Comparison of ENCODE assay signal across 9 mouse cellular contexts in genomic region chr2:59772261-59772683, GRCm38 (mm10).
DNase-seq lines count a peak whose midpoint lies in the region; ATAC-seq and TF ChIP-seq lines count a peak whose summit lies in the region.
"Had no signal": no experiment of that assay in that cellular context is flagged by ENCODE, and none has a peak within 500 bp of the region (broad histone marks: within the 10 kb centered on the region; RNA-seq: fewer than 3 reads in every experiment).

No protein-coding gene starts in this region.

- ATAC-seq in lung, embryonic 16.5 days (ENCODE audit: low read depth), result peak; percentile 63
- ATAC-seq in embryonic facial prominence, embryonic 15.5 days (ENCODE audit: insufficient number of reproducible peaks, low FRiP score, low TSS enrichment, low read depth), result peak; percentile 53; the same call in 1 of the 2 replicates
- peak; percentile 56 for ATAC-seq in kidney, postnatal 0 days (replicated peaks; ENCODE audit: low FRiP score, low read depth)
- peak; percentile 89 for ATAC-seq in neural tube, embryonic 15.5 days (ENCODE audit: low FRiP score)
- ATAC-seq: Patski had no signal

- H3K9me3 ChIP-seq in lung, embryonic 16.5 days (ENCODE audit: control insufficient read depth, low read length), result no peaks in the 10 kb centered on the region
- no peaks in the 10 kb centered on the region for H3K9me3 ChIP-seq in embryonic facial prominence, embryonic 15.5 days (replicated peaks)
- H3K9me3 ChIP-seq in kidney, postnatal 0 days (replicated peaks; ENCODE audit: low read length), result no peaks in the 10 kb centered on the region
- no peaks in the 10 kb centered on the region for H3K9me3 ChIP-seq in neural tube, embryonic 15.5 days (replicated peaks)

- H3K9ac ChIP-seq in lung, embryonic 16.5 days (ENCODE audit: low read length), result no peak overlapping the region
- no peak overlapping the region for H3K9ac ChIP-seq in embryonic facial prominence, embryonic 15.5 days
- 0 out of 2 replicates have a peak overlapping the region, but pooled peaks have one; percentile 23 for H3K9ac ChIP-seq in kidney, postnatal 0 days (ENCODE audit: low read depth, low read length)
- peak overlapping the region; percentile 18; the same call in 1 of the 2 replicates for H3K9ac ChIP-seq in neural tube, embryonic 15.5 days (replicated peaks)

- H3K36me3 ChIP-seq in lung, embryonic 16.5 days (ENCODE audit: control insufficient read depth, insufficient read depth, low read length), result no peaks in the 10 kb centered on the region
- peaks cover 7% of the 10 kb centered on the region; the same call in 1 of the 2 replicates for H3K36me3 ChIP-seq in embryonic facial prominence, embryonic 15.5 days
- peaks cover 6% of the 10 kb centered on the region; the same call in 1 of the 2 replicates for H3K36me3 ChIP-seq in kidney, postnatal 0 days (ENCODE audit: insufficient read depth, low read length)
- no peaks in the 10 kb centered on the region for H3K36me3 ChIP-seq in neural tube, embryonic 15.5 days

- H3K4me1 ChIP-seq in lung, embryonic 16.5 days (replicated peaks; ENCODE audit: control insufficient read depth, insufficient read depth, low read length), result peaks cover 34% of the 10 kb centered on the region
- peaks cover 70% of the 10 kb centered on the region for H3K4me1 ChIP-seq in embryonic facial prominence, embryonic 15.5 days
- peaks cover 50% of the 10 kb centered on the region for H3K4me1 ChIP-seq in kidney, postnatal 0 days (replicated peaks; ENCODE audit: insufficient read depth, low read length)
- peaks cover 34% of the 10 kb centered on the region for H3K4me1 ChIP-seq in neural tube, embryonic 15.5 days

- H3K4me3 ChIP-seq in lung, embryonic 16.5 days (ENCODE audit: low read length), result no peak overlapping the region
- H3K4me3 ChIP-seq in embryonic facial prominence, embryonic 15.5 days (replicated peaks), result no peak overlapping the region
- no peak overlapping the region for H3K4me3 ChIP-seq in kidney, postnatal 0 days (replicated peaks; ENCODE audit: low read depth, low read length)
- no peak overlapping the region for H3K4me3 ChIP-seq in neural tube, embryonic 15.5 days (replicated peaks)
- no peak overlapping the region for H3K4me3 ChIP-seq in left cerebral cortex, adult 2 months

- TF ChIP-seq CTCF in kidney, postnatal 0 days (IDR thresholded peaks at IDR 0.05; ENCODE audit: low read depth), result no peak
- TF ChIP-seq CTCF in left cerebral cortex, adult 2 months (IDR thresholded peaks at IDR 0.05), result no peak

- no peaks in the 10 kb centered on the region for H3K27me3 ChIP-seq in lung, embryonic 16.5 days (ENCODE audit: control insufficient read depth, insufficient read depth, low read depth, low read length)
- H3K27me3 ChIP-seq in embryonic facial prominence, embryonic 15.5 days, result no peaks in the 10 kb centered on the region
- no peaks in the 10 kb centered on the region for H3K27me3 ChIP-seq in kidney, postnatal 0 days (ENCODE audit: insufficient read depth, low read length)
- H3K27me3 ChIP-seq in neural tube, embryonic 15.5 days (replicated peaks), result no peaks in the 10 kb centered on the region
- H3K27me3 ChIP-seq: Patski had no signal

- no peak overlapping the region for H3K4me2 ChIP-seq in lung, embryonic 16.5 days (ENCODE audit: low read depth, low read length)
- peak overlapping the region; percentile 10; the same call in 1 of the 2 replicates for H3K4me2 ChIP-seq in embryonic facial prominence, embryonic 15.5 days (replicated peaks)
- peak overlapping the region; percentile 15; the same call in 1 of the 2 replicates for H3K4me2 ChIP-seq in kidney, postnatal 0 days (ENCODE audit: low read length)
- peak overlapping the region; percentile 42 for H3K4me2 ChIP-seq in neural tube, embryonic 15.5 days

- WGBS in lung, embryonic 16.5 days, result 43% methylated on average over 12 of the region's 12 CpGs
- 32% methylated on average over 12 of the region's 12 CpGs for WGBS in embryonic facial prominence, embryonic 15.5 days
- WGBS in kidney, postnatal 0 days, result 23% methylated on average over 12 of the region's 12 CpGs
- WGBS in neural tube, embryonic 15.5 days, result 33% methylated on average over 12 of the region's 12 CpGs

- H3K27ac ChIP-seq in lung, embryonic 16.5 days (ENCODE audit: low read length), result no peak overlapping the region
- H3K27ac ChIP-seq in embryonic facial prominence, embryonic 15.5 days (replicated peaks), result peak overlapping the region; percentile 75; the same call in 1 of the 2 replicates
- H3K27ac ChIP-seq in kidney, postnatal 0 days, result peak overlapping the region; percentile 85
- peak overlapping the region; percentile 74 for H3K27ac ChIP-seq in neural tube, embryonic 15.5 days (replicated peaks)
- H3K27ac ChIP-seq in left cerebral cortex, adult 2 months, result no peak overlapping the region

- intact Hi-C loops in left cerebral cortex, adult 2 months (cut with DNase I), result no loop called here

- DNase-seq in lung, postnatal 36 days, result no peak
- DNase-seq in kidney, postnatal 0 days (ENCODE audit: low spot score), result peak; percentile 74
- no peak for DNase-seq in left cerebral cortex, adult 2 months (ENCODE audit: extremely low spot score in 1 of 2, low spot score in 2 of 2)
- no peak for DNase-seq in layer of hippocampus, adult 18-20 months (ENCODE audit: low spot score in 2 of 2)
- no peak for DNase-seq in layer of hippocampus, postnatal 25 days (ENCODE audit: extremely low spot score in 1 of 2, low spot score in 1 of 2)

Comparison
In these comparisons a context has a peak if more than half of its experiments do, and no peak if none do; other contexts are left out.
1. H3K27ac ChIP-seq: peak in embryonic facial prominence, embryonic 15.5 days (single experiment), kidney, postnatal 0 days (single experiment) and neural tube, embryonic 15.5 days (single experiment); none in lung, embryonic 16.5 days (single experiment) and left cerebral cortex, adult 2 months (single experiment).
2. H3K9ac ChIP-seq: peak in kidney, postnatal 0 days (single experiment) and neural tube, embryonic 15.5 days (single experiment); none in lung, embryonic 16.5 days (single experiment) and embryonic facial prominence, embryonic 15.5 days (single experiment).
3. Peak in every context shown above with its lines, with median percentiles within 50 percentile points of each other: ATAC-seq.